Mouse (Mus musculus) heart, embryonic 14.5 days (tissue): Measurements from ENCODE around the gene Helq. TPM values are rescaled to one million over a fixed set of nuclear protein-coding genes. Genes with fewer than 3 reads are reported as not detected.

Experiments
- ATAC-seq: fragments of 200-750 bp; cut with Nextera tagmentation; 2 replicates; pipeline ENCODE4 v1.8.0; 2017; ENCODE audit warnings: low read depth, moderate TSS enrichment; ENCODE audit not compliant: insufficient number of reproducible peaks, insufficient read depth, low FRiP score
- H3K27ac ChIP-seq, 2 experiments: fragments of 200-500 bp in 1 of 2; fragments of 300-500 bp in 1 of 2; sonication (generic) in 1 of 2; replicated peaks in 1 of 2; 2 replicates each; pipeline ENCODE4 v1.5.1; 2012 to 2014; ENCODE audit warnings: low read depth in 2 of 2, low read length in 2 of 2, control low read depth in 1 of 2, mild to moderate bottlenecking in 1 of 2, mixed read lengths in 1 of 2; ENCODE audit not compliant: control insufficient read depth in 1 of 2, insufficient read depth in 1 of 2
- H3K27me3 ChIP-seq: fragments of 300-500 bp; sonication (generic); 2 replicates; pipeline ENCODE4 v1.6.1; 2014; ENCODE audit warnings: mild to moderate bottlenecking, low read length, control low read depth; ENCODE audit not compliant: control insufficient read depth, insufficient read depth
- H3K36me3 ChIP-seq: fragments of 300-500 bp; sonication (generic); 2 replicates; pipeline ENCODE4 v1.6.1; 2014; ENCODE audit warnings: mild to moderate bottlenecking, control low read depth, low read length, mixed read lengths; ENCODE audit not compliant: control insufficient read depth, insufficient read depth
- H3K4me1 ChIP-seq, 2 experiments: fragments of 200-500 bp in 1 of 2; fragments of 300-500 bp in 1 of 2; sonication (generic) in 1 of 2; 2 replicates each; pipeline ENCODE4 v1.6.1; 2012 to 2014; ENCODE audit warnings: low read length in 2 of 2, control low read depth in 1 of 2, mixed read lengths in 1 of 2; ENCODE audit not compliant: control insufficient read depth in 2 of 2, insufficient read depth in 2 of 2
- H3K4me2 ChIP-seq: fragments of 300-500 bp; sonication (generic); 2 replicates; pipeline ENCODE4 v1.6.1; 2014; ENCODE audit warnings: mild to moderate bottlenecking, low read length
- H3K4me3 ChIP-seq, 2 experiments: fragments of 200-500 bp in 1 of 2; fragments of 300-500 bp in 1 of 2; sonication (generic) in 1 of 2; 2 replicates each; pipeline ENCODE4 v1.5.1; 2012 to 2014; ENCODE audit warnings: low read length in 2 of 2, mild to moderate bottlenecking in 2 of 2, control low read depth in 1 of 2, low read depth in 1 of 2, moderate library complexity in 1 of 2; ENCODE audit not compliant: control insufficient read depth in 1 of 2, insufficient read depth in 1 of 2
- H3K9ac ChIP-seq: fragments of 300-500 bp; sonication (generic); 2 replicates; pipeline ENCODE4 v1.6.1; 2014; ENCODE audit warnings: mild to moderate bottlenecking, low read length
- H3K9me3 ChIP-seq: fragments of 300-500 bp; sonication (generic); 2 replicates; pipeline ENCODE4 v1.6.1; 2016; ENCODE audit warnings: low read length, control low read depth; ENCODE audit not compliant: control insufficient read depth
- WGBS: fragments of 180-500 bp; shearing (Covaris S2); extraction: QIAGEN DNeasy Blood & Tissue Kit; methylation state at CpG from one replicate; pipeline ENCODE4 v1.1.7; 2014; 5-methylcytosine and 5-hydroxymethylcytosine counted together
- polyA plus RNA-seq: library from polyadenylated mRNA; unstranded; fragments of >200 nt; fragmentation: Nextera tagmentation; extraction: Ambion mirVana; gene quantifications from 2 replicates; pipeline ENCODE4 v1.2.1, GENCODE M21; 2014

Gene Helq
- polyA plus RNA-seq, 1 experiment from 2014 or later = 12.2 TPM

DNA sequence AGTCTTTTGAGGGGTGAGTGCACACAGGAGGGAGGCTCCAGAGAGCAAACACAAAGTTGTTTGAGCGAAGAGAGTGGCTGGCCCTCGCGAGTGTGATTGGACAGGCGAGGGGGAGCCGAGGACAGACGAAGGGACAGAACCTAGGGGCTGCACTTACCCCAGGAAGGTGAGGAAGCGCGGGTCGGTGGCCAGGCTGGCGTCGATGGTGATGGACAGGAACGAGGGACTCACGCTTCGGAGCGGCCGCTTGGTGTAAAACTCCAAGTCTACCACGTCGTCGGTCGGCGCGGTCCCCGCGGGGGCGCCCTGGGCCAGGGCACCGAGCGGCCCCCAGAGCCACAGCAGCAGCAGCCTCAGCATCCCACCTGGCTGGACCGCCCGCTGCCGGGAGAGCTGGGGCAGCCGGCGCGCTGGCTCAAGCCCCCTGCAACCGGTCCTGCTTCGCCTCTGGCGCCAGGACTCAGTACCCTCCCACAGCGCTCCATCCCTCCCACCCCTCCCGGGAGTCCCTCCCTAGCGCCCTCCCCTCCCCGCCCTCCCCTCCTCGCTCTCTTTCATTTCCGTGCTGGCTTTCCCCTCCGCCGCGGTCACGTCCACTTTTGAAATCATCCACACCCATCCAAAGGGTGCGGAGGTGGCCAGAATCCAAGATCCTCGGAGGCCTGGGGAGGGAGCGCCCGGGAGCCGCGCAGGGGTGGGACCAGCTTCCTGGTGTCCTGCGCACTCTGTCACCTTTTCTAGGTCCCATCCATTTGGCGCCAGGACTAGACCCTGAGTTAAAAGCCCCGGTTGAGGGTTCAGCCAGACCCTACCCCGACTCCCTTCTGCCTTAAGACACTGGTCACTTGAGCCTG, 78.9 kb downstream of the Helq start, which contains the start of gene Hpse:
Hpse (minus strand) TSS at position 482 of the 854 bp plus-strand sequence.
- ATAC-seq = peak; percentile 68; the same call in 1 of the 2 replicates
- Histone ChIP-seq H3K36me3 (no peaks in the 10 kb centered on the region), H3K4me2 (peak within 1 kb of the TSS; percentile 95), H3K4me3 (peak within 1 kb of the TSS; percentile 40 to 51), H3K27ac (no peak within 1 kb of the TSS), H3K9me3 (peaks cover 5% of the 10 kb centered on the region), H3K9ac (peak within 1 kb of the TSS; percentile 49), H3K27me3 (peaks cover 7% of the 10 kb centered on the region), H3K4me1 (peaks cover 2 to 4% of the 10 kb centered on the region in 2 experiments; a peak in 1 of 4 replicates)
- WGBS = 1% methylated on average over 55 of the region's 56 CpGs

GRCm38 (mm10) chr5:100716762-100717161, 81.6 kb downstream of the Helq start:
- H3K4me3 ChIP-seq = no peak overlapping the region
- no peak overlapping the region for H3K9ac ChIP-seq
- no peak for ATAC-seq
- H3K4me2 ChIP-seq = no peak overlapping the region
- no peak overlapping the region for H3K27ac ChIP-seq
- H3K4me1 ChIP-seq = peaks cover 2 to 4% of the 10 kb centered on the region in 2 experiments; a peak in 1 of 4 replicates
- WGBS = 92% methylated on average over 15 of the region's 15 CpGs
- H3K9me3 ChIP-seq = no peaks in the 10 kb centered on the region
- peaks cover 7% of the 10 kb centered on the region for H3K27me3 ChIP-seq
- no peaks in the 10 kb centered on the region for H3K36me3 ChIP-seq

Other genes starting within 250 kb of the Helq start
- 2.6 and 4.1 TPM in 2 replicates for gene Plac8, start 226.4 kb downstream of the Helq start, polyA plus RNA-seq
- gene Coq2, start 123.5 kb downstream of the Helq start, polyA plus RNA-seq = 83.6 and 86.4 TPM in 2 replicates
- 1.1 and 1.2 TPM in 2 replicates for gene Hpse, start 78.9 kb downstream of the Helq start, polyA plus RNA-seq
- gene Mrps18c, start within 50 bp of the Helq start, polyA plus RNA-seq = 154 and 159 TPM in 2 replicates
- 32.3 and 33.8 TPM in 2 replicates for gene Abraxas1, start 22.4 kb upstream of the Helq start, polyA plus RNA-seq
- 12.1 and 14.9 TPM in 2 replicates for gene Gpat3, start 47.1 kb upstream of the Helq start, polyA plus RNA-seq